Mouse (Mus musculus) bone marrow, adult 2 months (tissue): ENCODE data around the gene Syt15.

Experiments
- CTCF ChIP-seq: fragments of 200-500 bp; IDR thresholded peaks from 2 replicates; pipeline ENCODE4 v1.5.1; 2011; ENCODE audit warnings: low read length, control low read depth; ENCODE audit not compliant: control insufficient read depth, insufficient read depth
- POLR2A ChIP-seq: fragments of 200-500 bp; IDR thresholded peaks from 2 replicates; pipeline ENCODE4 v1.6.1; 2011; ENCODE audit warnings: low read depth, mild to moderate bottlenecking, control low read depth, low read length, borderline replicate concordance; ENCODE audit not compliant: control insufficient read depth

- TF ChIP-seq POLR2A = no peak
- TF ChIP-seq CTCF = no peak
Observed at GRCm38 (mm10) chr14:34209080-34209479, 10.3 kb upstream of the Syt15 start.
